Mouse (Mus musculus): Measurements from ENCODE around the gene Clhc1. TPM values are rescaled to one million over a fixed set of nuclear protein-coding genes. Genes with fewer than 3 reads are reported as not detected.

Gene Clhc1
- polyA plus RNA-seq, 1 experiment from 2014 or later, result 0.08 TPM

- Histone ChIP-seq H3K4me1 (no peaks in the 10 kb centered on the region), H3K4me3 (replicated peaks) (no peak overlapping the region), H3K27me3 (replicated peaks) (no peaks in the 10 kb centered on the region), H3K27ac (no peak overlapping the region), H3K4me2 (no peak overlapping the region), H3K9ac (no peak overlapping the region), H3K36me3 (no peaks in the 10 kb centered on the region), H3K9me3 (no peaks in the 10 kb centered on the region)
- ATAC-seq (ENCODE audit: insufficient read depth, low FRiP score, low read depth), result no peak
Measured at GRCm38 (mm10) chr11:29579610-29580009, 31.9 kb downstream of the Clhc1 start.

DNA sequence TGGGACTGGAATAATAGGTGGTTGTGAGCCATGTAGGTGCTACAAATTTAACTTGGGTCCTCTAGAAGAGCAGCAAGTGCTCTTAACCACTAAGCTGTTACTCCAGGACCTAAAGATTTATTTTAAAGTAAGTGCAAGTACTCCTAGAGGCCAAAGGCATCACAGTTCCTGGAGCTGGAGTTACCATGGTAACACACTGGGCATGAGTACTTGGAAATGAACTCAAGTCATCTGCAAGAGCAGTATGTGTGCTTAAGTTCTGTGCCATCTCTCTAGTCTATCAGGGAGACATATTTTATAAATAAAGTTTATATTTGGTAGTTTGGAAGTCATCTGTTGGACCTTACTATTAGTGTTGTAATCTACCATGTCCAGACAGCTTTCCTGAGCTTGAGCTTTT is 47.5 kb downstream of the Clhc1 start:
- no peaks in the 10 kb centered on the region for H3K36me3 ChIP-seq
- no peak for ATAC-seq (ENCODE audit: insufficient read depth, low FRiP score, low read depth)
- no peaks in the 10 kb centered on the region for H3K27me3 ChIP-seq (replicated peaks)
- H3K4me3 ChIP-seq (replicated peaks), result no peak overlapping the region
- no peaks in the 10 kb centered on the region for H3K9me3 ChIP-seq
- H3K9ac ChIP-seq, result no peak overlapping the region
- H3K27ac ChIP-seq, result no peak overlapping the region
- H3K4me1 ChIP-seq, result no peaks in the 10 kb centered on the region
- H3K4me2 ChIP-seq, result no peak overlapping the region

GRCm38 (mm10) chr11:29597159-29597558 is 49.4 kb downstream of the Clhc1 start:
- Histone ChIP-seq H3K9ac (no peak overlapping the region), H3K4me1 (no peaks in the 10 kb centered on the region)

DNA sequence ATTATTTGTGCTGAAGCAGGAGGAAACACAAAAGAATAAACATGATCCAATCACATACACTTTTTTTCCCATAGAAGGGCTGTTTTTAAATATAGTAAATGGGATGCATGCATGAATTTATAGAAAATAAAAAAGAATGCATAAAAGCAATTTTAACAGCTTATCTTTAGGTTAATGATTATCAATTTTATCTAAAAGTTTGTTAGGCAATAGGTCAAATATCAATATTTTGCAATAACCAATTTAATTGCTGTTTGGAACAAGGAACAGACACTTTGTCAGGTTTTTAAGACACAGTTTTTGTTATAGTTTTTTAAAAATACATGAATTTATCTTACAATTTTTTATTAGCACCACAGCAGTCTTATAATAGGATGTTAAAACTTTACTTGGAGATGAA is 51.2 kb downstream of the Clhc1 start:
- Histone ChIP-seq H3K4me1 (no peaks in the 10 kb centered on the region), H3K36me3 (no peaks in the 10 kb centered on the region), H3K9me3 (no peaks in the 10 kb centered on the region), H3K4me2 (no peak overlapping the region), H3K9ac (no peak overlapping the region), H3K4me3 (replicated peaks) (no peak overlapping the region), H3K27me3 (replicated peaks) (no peaks in the 10 kb centered on the region), H3K27ac (no peak overlapping the region)
- no peak for ATAC-seq (ENCODE audit: insufficient read depth, low FRiP score, low read depth)

More at GRCm38 (mm10) chr11:29597159-29597558, 49.4 kb downstream of the Clhc1 start:
- no peak overlapping the region for H3K4me2 ChIP-seq
- H3K27me3 ChIP-seq (replicated peaks), result no peaks in the 10 kb centered on the region
- no peak overlapping the region for H3K27ac ChIP-seq
- no peaks in the 10 kb centered on the region for H3K36me3 ChIP-seq
- H3K9me3 ChIP-seq, result no peaks in the 10 kb centered on the region
- no peak for ATAC-seq (ENCODE audit: insufficient read depth, low FRiP score, low read depth)
- H3K4me3 ChIP-seq (replicated peaks), result no peak overlapping the region

DNA sequence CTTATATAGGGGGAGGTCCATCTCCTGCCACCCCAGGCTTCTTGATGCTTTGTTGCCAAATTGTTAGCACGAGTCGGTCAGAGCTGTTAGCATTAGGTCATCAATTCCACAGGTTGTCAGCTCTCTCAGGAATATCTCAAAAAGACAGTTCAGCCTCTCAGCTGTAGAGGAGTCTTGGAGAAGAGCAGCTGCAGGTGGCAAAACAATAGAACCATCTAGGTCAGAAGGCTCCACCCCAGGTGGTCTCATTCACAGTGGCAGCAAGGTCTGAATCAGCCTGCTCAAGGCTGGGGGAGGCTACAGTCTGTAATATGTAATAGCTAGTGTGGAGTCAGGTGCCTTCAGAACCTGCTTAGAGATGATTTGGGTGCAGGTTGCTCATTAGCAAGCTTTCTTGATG is 55.8 kb downstream of the Clhc1 start:
- ATAC-seq (ENCODE audit: insufficient read depth, low FRiP score, low read depth), result no peak
- 26% methylated on average over 2 of the region's 2 CpGs for WGBS

GRCm38 (mm10) chr11:29607465-29607990 is 59.8 kb downstream of the Clhc1 start:
- Histone ChIP-seq H3K9me3 (no peaks in the 10 kb centered on the region), H3K4me3 (replicated peaks) (no peak overlapping the region), H3K4me2 (no peak overlapping the region), H3K36me3 (no peaks in the 10 kb centered on the region), H3K27me3 (replicated peaks) (no peaks in the 10 kb centered on the region), H3K27ac (no peak overlapping the region), H3K9ac (no peak overlapping the region), H3K4me1 (peaks cover under 1% of the 10 kb centered on the region; the same call in 1 of the 2 replicates)
- no peak for ATAC-seq (ENCODE audit: insufficient read depth, low FRiP score, low read depth)
- WGBS, result 71% methylated on average over 2 of the region's 2 CpGs

More for the DNA sequence above, 55.8 kb downstream of the Clhc1 start:
- no peak overlapping the region for H3K4me3 ChIP-seq (replicated peaks)
- no peak overlapping the region for H3K9ac ChIP-seq
- H3K27me3 ChIP-seq (replicated peaks), result no peaks in the 10 kb centered on the region
- no peaks in the 10 kb centered on the region for H3K9me3 ChIP-seq
- no peak overlapping the region for H3K27ac ChIP-seq
- no peak overlapping the region for H3K4me2 ChIP-seq
- no peaks in the 10 kb centered on the region for H3K4me1 ChIP-seq
- H3K36me3 ChIP-seq, result no peaks in the 10 kb centered on the region

DNA sequence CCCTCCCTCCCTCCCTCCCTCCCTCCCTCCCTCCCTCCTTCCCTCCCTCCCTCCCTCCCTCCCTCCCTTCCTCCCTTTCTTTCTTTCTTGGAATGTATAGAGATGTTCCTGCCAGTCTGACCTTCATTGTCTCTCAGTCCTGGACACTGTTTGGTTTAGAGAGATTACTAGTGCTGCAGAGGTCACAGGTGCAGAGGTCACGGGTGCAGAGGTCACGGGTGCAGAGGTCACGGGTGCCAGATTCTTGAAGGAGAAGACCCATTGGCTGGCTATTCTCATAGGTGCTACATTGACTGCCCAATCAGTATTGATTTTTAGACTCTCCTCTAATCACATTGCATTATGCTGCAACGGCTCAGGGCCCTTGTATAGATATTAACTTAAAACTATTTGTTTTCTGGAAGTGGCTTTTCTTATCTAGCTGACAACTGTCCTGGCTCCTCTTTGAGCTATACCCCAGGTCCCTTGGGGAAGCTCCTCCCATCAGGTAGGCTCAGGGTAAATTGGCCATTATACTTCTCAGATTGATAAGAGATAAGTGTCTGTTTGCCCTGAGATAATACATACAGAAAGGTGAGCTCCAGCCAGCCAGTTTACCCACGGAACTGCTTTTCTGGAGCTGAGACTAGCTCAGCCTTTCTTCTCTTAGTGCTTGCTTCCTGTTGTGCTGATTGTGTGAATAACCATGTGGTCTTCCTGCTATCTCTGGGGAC is 62.2 kb downstream of the Clhc1 start:
- H3K27me3 ChIP-seq (replicated peaks), result no peaks in the 10 kb centered on the region
- peaks cover 3% of the 10 kb centered on the region; the same call in 1 of the 2 replicates for H3K4me1 ChIP-seq
- ATAC-seq (ENCODE audit: insufficient read depth, low FRiP score, low read depth), result no peak
- no peaks in the 10 kb centered on the region for H3K36me3 ChIP-seq
- no peaks in the 10 kb centered on the region for H3K9me3 ChIP-seq
- H3K4me3 ChIP-seq (replicated peaks), result no peak overlapping the region
- no peak overlapping the region for H3K4me2 ChIP-seq
- 51% methylated on average over 5 of the region's 5 CpGs for WGBS
- H3K27ac ChIP-seq, result no peak overlapping the region
- no peak overlapping the region for H3K9ac ChIP-seq

GRCm38 (mm10) chr11:29612007-29612406 is 64.3 kb downstream of the Clhc1 start:
- H3K4me2 ChIP-seq, result no peak overlapping the region
- no peak for ATAC-seq (ENCODE audit: insufficient read depth, low FRiP score, low read depth)
- H3K9me3 ChIP-seq, result no peaks in the 10 kb centered on the region
- no peak overlapping the region for H3K9ac ChIP-seq
- H3K4me1 ChIP-seq, result peaks cover 3% of the 10 kb centered on the region; the same call in 1 of the 2 replicates
- H3K4me3 ChIP-seq (replicated peaks), result no peak overlapping the region
- H3K36me3 ChIP-seq, result no peaks in the 10 kb centered on the region
- no peak overlapping the region for H3K27ac ChIP-seq
- H3K27me3 ChIP-seq (replicated peaks), result no peaks in the 10 kb centered on the region

DNA sequence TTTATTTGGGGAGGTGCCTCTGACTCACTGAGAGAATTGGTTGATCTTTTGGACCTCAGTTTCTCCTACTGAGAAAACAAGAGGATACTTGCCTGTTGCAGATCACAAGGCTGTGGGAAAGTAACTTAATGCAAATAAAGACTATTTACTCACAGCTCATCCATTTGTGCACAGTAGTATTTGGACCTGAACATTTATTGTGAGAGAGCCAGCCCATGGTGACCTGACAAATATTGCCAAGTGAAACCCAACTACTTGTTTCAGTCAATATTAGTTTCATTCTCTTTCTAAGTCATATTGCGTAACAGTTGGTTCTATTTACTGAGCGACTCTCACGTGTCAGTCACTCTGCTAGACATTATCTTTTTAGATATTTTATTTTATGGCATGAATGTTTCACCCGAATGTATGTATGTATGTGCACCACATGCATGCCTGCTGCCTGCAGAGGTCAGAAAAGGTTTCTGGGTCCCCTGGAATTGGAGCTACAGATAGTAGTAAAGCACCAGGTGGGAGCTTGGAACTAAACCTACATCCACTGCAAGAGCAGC is 65.5 kb downstream of the Clhc1 start:
- peaks cover 3% of the 10 kb centered on the region; the same call in 1 of the 2 replicates for H3K4me1 ChIP-seq
- 81% methylated on average over 4 of the region's 4 CpGs for WGBS

GRCm38 (mm10) chr11:29614217-29614924 is 66.6 kb downstream of the Clhc1 start:
- peak; percentile 31; the same call in 1 of the 2 replicates for ATAC-seq (ENCODE audit: insufficient read depth, low FRiP score, low read depth)
- Histone ChIP-seq H3K27me3 (replicated peaks) (no peaks in the 10 kb centered on the region), H3K36me3 (no peaks in the 10 kb centered on the region), H3K4me1 (peaks cover 3% of the 10 kb centered on the region; the same call in 1 of the 2 replicates), H3K9ac (no peak overlapping the region), H3K9me3 (no peaks in the 10 kb centered on the region), H3K27ac (no peak overlapping the region), H3K4me3 (replicated peaks) (no peak overlapping the region), H3K4me2 (no peak overlapping the region)
- 59% methylated on average over 6 of the region's 6 CpGs for WGBS

More for the DNA sequence above, 65.5 kb downstream of the Clhc1 start:
- Histone ChIP-seq H3K27ac (no peak overlapping the region; the same call in 1 of the 2 replicates), H3K27me3 (replicated peaks) (no peaks in the 10 kb centered on the region), H3K4me3 (replicated peaks) (no peak overlapping the region), H3K4me2 (no peak overlapping the region), H3K9ac (no peak overlapping the region), H3K9me3 (no peaks in the 10 kb centered on the region), H3K36me3 (no peaks in the 10 kb centered on the region)
- ATAC-seq (ENCODE audit: insufficient read depth, low FRiP score, low read depth), result no peak

GRCm38 (mm10) chr11:29622030-29622790 is 74.5 kb downstream of the Clhc1 start:
- H3K27ac ChIP-seq, result no peak overlapping the region
- H3K4me3 ChIP-seq (replicated peaks), result no peak overlapping the region
- H3K4me1 ChIP-seq, result 0 out of 2 replicates have a peak, but pooled peaks cover 5% of the 10 kb centered on the region
- no peak overlapping the region for H3K9ac ChIP-seq
- H3K9me3 ChIP-seq, result no peaks in the 10 kb centered on the region
- no peak overlapping the region for H3K4me2 ChIP-seq
- H3K36me3 ChIP-seq, result no peaks in the 10 kb centered on the region
- H3K27me3 ChIP-seq (replicated peaks), result no peaks in the 10 kb centered on the region
- no peak for ATAC-seq (ENCODE audit: insufficient read depth, low FRiP score, low read depth)
- 77% methylated on average over 5 of the region's 5 CpGs for WGBS
